Mouse (Mus musculus): ENCODE measurements around the gene BC025920.
"Not testable (repeated sequence)": the region's sequence is repeated elsewhere in the genome, so short reads cannot be mapped to it uniquely, and the experiment has no call there.

BC025920 gene

DNA sequence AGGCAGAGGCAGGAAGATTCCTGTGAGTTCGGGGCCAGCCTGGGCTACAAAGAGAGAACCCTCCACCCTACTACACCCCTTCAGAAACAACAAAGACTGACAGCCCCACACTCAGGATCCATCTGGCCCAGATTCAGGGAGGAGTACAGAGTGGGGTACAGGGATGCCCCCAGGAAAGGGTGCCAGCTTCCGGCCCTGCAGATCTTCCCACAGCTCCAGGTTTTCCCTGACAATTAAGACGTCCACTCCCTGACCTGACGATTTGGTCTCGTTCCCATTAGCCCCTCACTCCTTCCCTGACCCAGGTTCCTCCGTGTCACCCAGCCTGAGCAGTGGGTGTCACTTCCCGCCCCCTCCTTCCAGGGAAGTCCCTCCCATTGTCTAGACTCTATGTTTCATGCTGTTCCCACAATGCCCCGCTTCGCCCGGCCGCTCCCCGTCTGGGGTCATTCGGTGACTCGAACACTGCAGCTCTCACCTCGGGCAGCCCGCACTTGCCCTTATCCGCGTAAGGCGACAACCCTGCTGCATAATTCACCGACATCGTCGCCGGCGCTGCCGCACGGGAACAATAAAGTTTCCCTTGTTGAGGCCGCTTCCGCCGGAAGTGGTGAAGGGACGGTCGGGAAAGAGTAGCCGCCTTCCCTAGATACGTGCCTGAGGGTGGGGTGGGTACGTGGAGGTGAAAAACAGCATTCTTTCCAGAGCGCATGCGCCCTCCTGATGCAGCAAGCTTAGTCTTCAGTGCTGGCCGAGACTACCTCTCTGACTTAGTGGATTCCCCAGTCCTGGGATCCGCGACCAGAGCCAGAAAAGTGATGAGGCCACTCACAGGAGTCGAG is 21.1 kb downstream of the BC025920 start, which contains the start of gene Sirt6:
Gene Sirt6 (minus strand): TSS at position 804 of the 842 bp plus-strand sequence.
- in situ Hi-C loops (cut with MboI; ENCODE audit: low pct_unique_long_range_greater_than_20kb in 1 of 2, low sequenced_read_pairs in 2 of 2, unreplicated experiment in 1 of 2) = no loop called here

DNA sequence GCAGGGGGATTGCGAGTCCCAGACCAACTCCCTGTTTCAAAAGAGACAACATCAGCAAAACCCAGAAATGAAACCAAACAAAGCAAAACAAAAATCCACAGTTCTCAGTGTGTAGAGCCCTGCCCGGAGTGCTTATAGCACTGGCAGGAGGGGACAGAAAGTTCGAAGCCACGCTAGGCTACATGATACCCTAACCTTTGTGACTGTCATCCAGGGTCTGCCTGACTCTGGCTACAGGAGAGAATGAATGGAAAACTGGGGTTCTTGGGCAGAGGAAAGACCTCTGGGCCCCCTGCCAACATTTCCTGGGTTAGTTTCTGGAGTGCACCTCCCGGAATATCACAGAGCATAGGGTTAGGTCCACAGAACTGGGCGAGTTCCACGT is 21.8 kb downstream of the BC025920 start:
- in situ Hi-C loops (cut with MboI; ENCODE audit: low pct_unique_long_range_greater_than_20kb in 1 of 2, low sequenced_read_pairs in 2 of 2, unreplicated experiment in 1 of 2) = no loop called here

- in situ Hi-C loops (cut with MboI; ENCODE audit: low pct_unique_long_range_greater_than_20kb in 1 of 2, low sequenced_read_pairs in 2 of 2, unreplicated experiment in 1 of 2) = no loop called here
These were observed 22.3 kb downstream of the BC025920 start, which contains the start of gene Ankrd24 for GRCm38 (mm10) chr10:81628390-81628789. Ankrd24 (plus strand) TSS chr10:81628540.

DNA sequence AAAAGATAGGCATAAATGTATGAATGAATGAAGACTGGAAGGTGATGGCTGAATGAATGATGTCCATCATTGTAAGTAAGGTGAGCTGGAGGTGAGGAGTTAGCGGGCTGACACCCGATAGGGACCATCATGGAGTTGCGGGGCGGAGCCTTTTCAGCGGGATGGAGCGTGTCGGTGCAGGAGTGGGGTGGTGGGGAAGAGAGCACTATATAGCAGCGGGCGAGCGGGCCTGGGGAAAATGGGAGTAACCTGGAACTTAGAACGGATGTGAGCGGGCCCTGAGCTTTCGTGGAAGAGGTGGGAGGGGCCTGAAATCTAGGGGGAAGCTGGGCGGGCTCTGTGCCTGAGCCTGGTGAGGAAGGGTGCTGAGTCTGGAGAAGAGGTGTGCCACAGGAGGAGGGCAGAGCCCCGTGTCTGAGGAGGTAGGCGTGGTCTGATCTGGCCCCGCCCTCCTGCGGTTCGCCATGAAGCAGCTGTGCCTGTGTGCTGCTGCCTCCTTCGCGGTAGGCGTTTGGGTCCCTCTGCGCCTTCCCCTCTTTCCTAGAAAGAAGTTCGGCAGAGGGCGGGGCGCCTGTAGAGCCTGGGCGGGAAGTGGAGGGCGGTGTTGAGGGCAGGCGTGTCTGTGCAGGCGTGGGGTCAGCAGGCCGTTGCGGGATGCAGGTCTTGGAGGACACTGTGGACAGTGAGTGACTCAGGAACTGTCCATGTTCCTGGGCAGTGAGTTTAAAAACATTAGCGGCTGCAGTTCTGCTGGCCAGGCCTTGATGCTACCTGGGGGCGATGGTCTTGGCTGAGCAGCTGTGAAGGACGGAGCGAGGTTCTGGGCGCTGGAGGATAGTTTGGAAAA is 27.4 kb downstream of the BC025920 start:
- in situ Hi-C loops (cut with MboI; ENCODE audit: low pct_unique_long_range_greater_than_20kb in 1 of 2, low sequenced_read_pairs in 2 of 2, unreplicated experiment in 1 of 2) = no loop called here

- in situ Hi-C loops (cut with MboI; ENCODE audit: low pct_unique_long_range_greater_than_20kb in 1 of 2, low sequenced_read_pairs in 2 of 2, unreplicated experiment in 1 of 2) = no loop called here
These were observed 30.3 kb downstream of the BC025920 start for GRCm38 (mm10) chr10:81636338-81636737.

GRCm38 (mm10) chr10:81638101-81638500 is 32.0 kb downstream of the BC025920 start:
- in situ Hi-C loops (cut with MboI; ENCODE audit: low pct_unique_long_range_greater_than_20kb in 1 of 2, low sequenced_read_pairs in 2 of 2, unreplicated experiment in 1 of 2) = no loop called here

GRCm38 (mm10) chr10:81640825-81641224 is 34.8 kb downstream of the BC025920 start:
- in situ Hi-C loops (cut with MboI; ENCODE audit: low pct_unique_long_range_greater_than_20kb in 1 of 2, low sequenced_read_pairs in 2 of 2, unreplicated experiment in 1 of 2) = not testable (repeated sequence)

DNA sequence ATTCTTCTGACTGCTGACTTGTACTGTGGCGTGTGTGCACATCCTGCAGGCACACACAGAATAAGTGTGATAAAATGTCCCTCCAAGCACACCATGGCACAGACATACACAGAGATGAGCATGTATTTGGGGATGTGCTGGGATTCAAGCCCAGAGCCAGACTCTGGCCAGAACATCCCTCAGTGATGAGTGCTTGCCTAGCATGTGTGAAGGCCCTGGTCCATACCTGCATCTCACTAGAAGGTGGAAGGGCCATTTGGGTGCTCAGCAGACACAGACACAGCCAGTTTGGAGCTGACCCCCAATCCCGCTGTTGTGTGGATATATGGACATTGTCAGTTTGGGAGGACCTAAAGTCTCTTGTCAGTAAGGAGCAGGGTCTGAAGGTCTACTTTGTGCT is 35.5 kb downstream of the BC025920 start:
- in situ Hi-C loops (cut with MboI; ENCODE audit: low pct_unique_long_range_greater_than_20kb in 1 of 2, low sequenced_read_pairs in 2 of 2, unreplicated experiment in 1 of 2) = no loop called here

GRCm38 (mm10) chr10:81641978-81642647 is 36.0 kb downstream of the BC025920 start:
- in situ Hi-C loops (cut with MboI; ENCODE audit: low pct_unique_long_range_greater_than_20kb in 1 of 2, low sequenced_read_pairs in 2 of 2, unreplicated experiment in 1 of 2) = no loop called here

- in situ Hi-C loops (cut with MboI; ENCODE audit: low pct_unique_long_range_greater_than_20kb in 1 of 2, low sequenced_read_pairs in 2 of 2, unreplicated experiment in 1 of 2) = no loop called here
These were observed 36.8 kb downstream of the BC025920 start for GRCm38 (mm10) chr10:81642648-81643448.

- in situ Hi-C loops (cut with MboI; ENCODE audit: low pct_unique_long_range_greater_than_20kb in 1 of 2, low sequenced_read_pairs in 2 of 2, unreplicated experiment in 1 of 2) = no loop called here
These were observed 37.5 kb downstream of the BC025920 start for GRCm38 (mm10) chr10:81643449-81644055.

DNA sequence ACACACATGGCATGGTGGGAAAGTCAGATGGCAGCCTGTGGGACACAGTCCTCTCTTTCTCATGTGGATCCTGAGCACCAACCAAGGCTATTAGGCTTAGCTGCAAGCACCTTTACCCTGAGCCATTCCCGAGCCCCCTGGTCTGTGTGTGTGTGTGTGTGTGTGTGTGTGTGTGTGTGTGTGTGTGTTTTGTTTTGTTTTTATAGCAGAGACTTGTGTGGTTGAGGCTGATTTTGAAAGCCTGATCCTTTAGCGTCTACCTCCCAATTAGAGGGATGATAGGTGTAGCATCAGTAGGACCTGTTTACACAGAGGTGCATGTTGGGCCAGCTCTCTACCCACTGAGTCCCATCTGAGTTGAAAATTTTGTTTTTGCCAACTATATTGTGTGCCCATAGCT is 38.1 kb downstream of the BC025920 start:
- in situ Hi-C loops (cut with MboI; ENCODE audit: low pct_unique_long_range_greater_than_20kb in 1 of 2, low sequenced_read_pairs in 2 of 2, unreplicated experiment in 1 of 2) = no loop called here

- in situ Hi-C loops (cut with MboI; ENCODE audit: low pct_unique_long_range_greater_than_20kb in 1 of 2, low sequenced_read_pairs in 2 of 2, unreplicated experiment in 1 of 2) = no loop called here
These were observed 38.6 kb downstream of the BC025920 start for GRCm38 (mm10) chr10:81644716-81645115.

GRCm38 (mm10) chr10:81645391-81645790 is 39.3 kb downstream of the BC025920 start:
- in situ Hi-C loops (cut with MboI; ENCODE audit: low pct_unique_long_range_greater_than_20kb in 1 of 2, low sequenced_read_pairs in 2 of 2, unreplicated experiment in 1 of 2) = no loop called here

DNA sequence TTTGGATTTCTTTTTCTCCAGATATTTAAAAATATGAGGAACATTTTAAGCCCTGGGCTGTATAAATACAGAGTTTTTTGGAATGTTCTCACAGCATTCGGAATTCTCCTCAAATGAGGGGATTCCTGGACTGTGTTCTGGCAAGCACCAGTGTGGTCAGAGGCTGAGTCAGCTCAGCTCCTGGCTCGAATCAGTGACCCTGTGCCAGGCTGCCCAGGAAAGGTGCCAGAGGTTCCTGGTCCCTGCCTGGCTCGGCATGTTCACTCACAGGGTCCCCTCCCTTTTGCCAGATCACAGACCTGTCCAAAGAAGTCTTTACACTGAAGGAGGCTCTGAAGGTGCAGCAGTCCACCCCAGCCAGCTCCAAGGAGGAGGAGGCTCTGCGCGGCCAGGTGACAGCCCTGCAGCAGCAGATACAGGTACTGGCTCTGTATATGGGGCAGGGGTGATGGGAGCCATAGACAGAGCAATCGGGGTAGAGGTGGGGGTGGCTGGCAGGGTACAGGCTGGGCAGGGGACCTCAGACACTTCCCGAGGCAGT is 40.0 kb downstream of the BC025920 start:
- in situ Hi-C loops (cut with MboI; ENCODE audit: low pct_unique_long_range_greater_than_20kb in 1 of 2, low sequenced_read_pairs in 2 of 2, unreplicated experiment in 1 of 2) = no loop called here

DNA sequence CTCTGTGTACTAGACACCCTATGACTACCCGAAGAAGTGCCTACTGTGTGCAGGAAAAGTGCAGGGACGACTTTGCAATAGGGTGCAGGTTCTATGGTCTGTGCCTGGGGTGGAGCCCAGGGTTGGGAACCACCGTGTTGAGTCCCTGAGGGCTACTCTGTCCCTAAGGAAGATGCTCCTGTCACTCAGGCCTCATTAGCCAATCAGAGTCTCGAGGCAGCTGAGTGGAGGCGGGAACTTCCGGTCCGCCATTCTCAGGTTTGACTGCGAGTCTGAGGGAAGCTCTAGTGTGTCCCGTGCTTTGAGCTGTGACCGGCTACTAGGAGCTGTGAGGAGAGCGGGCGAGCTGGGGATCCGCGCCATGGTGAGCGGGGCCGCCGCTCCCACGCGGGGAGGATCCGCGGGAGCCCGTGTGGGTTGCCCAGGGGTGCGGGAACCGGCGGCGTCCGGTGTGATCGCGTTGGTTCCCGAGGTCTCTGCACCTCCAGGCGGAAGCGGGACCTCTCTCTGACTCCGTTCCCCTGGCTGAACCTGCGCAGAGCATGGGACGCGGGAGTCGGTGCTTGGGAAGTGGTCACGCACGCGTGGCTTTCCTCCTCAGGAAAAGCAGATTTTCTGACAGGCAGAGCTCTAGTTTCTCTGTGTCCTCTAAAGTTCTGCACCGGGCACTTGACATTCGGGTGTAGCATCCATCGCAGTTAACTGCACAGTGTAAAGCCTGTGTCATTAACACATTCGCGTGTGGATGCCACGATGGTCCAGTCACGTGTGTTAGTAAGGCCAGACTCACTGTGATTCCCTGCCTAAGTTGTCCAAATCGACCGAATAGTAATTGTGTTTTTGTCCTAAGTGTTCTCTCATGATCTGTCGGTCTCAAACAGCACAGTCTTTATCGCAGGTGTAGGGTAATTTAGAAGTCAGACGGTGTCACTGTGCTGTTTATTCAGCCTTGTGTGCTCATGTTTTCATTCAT is 43.0 kb downstream of the BC025920 start, which contains the start of gene Gm10778:
Gene Gm10778 (plus strand): TSS at position 257 of the 973 bp plus-strand sequence.
- in situ Hi-C loops (cut with MboI; ENCODE audit: low pct_unique_long_range_greater_than_20kb in 1 of 2, low sequenced_read_pairs in 2 of 2, unreplicated experiment in 1 of 2) = not testable (repeated sequence)
